Mouse (Mus musculus) lung, postnatal 0 days (tissue): ENCODE measurements around the gene Epb41l1.

Experiments used
- CTCF ChIP-seq: IDR thresholded peaks from 2 replicates; pipeline ENCODE4 v1.5.1; 2016; ENCODE audit warnings: antibody characterized with exemption, mild to moderate bottlenecking
- EP300 ChIP-seq: IDR thresholded peaks from 2 replicates; pipeline ENCODE4 v1.6.1; 2016; ENCODE audit warnings: antibody characterized with exemption, mild to moderate bottlenecking, control low read depth

DNA sequence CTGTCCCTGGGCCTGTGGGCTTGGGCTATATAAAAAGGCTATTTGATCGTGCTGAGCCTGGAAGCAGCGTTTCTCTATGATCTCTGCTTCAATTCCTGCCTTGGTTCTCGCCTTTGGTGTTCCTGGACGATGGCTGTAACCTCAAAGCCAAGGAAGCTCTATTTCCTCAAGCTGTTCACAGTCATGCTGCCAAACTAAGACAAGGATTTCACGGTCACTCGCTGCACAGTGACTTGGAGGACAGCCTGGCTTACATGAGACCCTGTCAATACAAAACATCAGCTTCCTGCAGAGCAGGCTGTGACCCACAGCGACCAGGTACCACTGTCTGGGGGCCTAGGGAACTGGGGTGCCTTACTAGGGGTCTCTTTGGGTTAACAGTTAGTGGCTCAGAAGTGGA lies 43.8 kb upstream of the Epb41l1 start:
- no peak for TF ChIP-seq CTCF
- TF ChIP-seq EP300 = no peak
